Mouse (Mus musculus) erythroblast, embryonic 14.5 days (primary cell): ENCODE data around the gene Rabl3. TPM values are rescaled to one million over a fixed set of nuclear protein-coding genes. Genes with fewer than 3 reads are reported as not detected.

Source experiments
- H3K27me3 ChIP-seq: 2 replicates; pipeline ENCODE4 v1.6.1; 2012; ENCODE audit warnings: inconsistent platforms; ENCODE audit not compliant: control insufficient read depth
- H3K36me3 ChIP-seq: 2 replicates; pipeline ENCODE4 v1.6.1; 2012; ENCODE audit warnings: mild to moderate bottlenecking, inconsistent platforms; ENCODE audit not compliant: control insufficient read depth
- H3K4me1 ChIP-seq: 2 replicates; pipeline ENCODE4 v1.6.1; 2012; ENCODE audit warnings: inconsistent platforms; ENCODE audit not compliant: control insufficient read depth
- H3K4me3 ChIP-seq: replicated peaks from 2 replicates; pipeline ENCODE3; 2012; ENCODE audit warnings: moderate library complexity, mild to moderate bottlenecking, inconsistent platforms
- H3K9me3 ChIP-seq: 2 replicates; pipeline ENCODE4 v1.6.1; 2012; ENCODE audit warnings: low read length, inconsistent platforms, mixed read lengths; ENCODE audit not compliant: control insufficient read depth
- GATA1 ChIP-seq: IDR thresholded peaks from 2 replicates; pipeline ENCODE4 v1.6.1; 2012; ENCODE audit warnings: low read length, inconsistent platforms, mixed read lengths
- TAL1 ChIP-seq: IDR thresholded peaks from 3 replicates; pipeline ENCODE4 v1.6.1; 2012; ENCODE audit warnings: low read length, inconsistent platforms, mixed read lengths
- polyA plus RNA-seq: library from polyadenylated mRNA; stranded (reverse); fragments of >175 nt; gene quantifications from 2 replicates; pipeline ENCODE4 v1.2.3, GENCODE M21; 2012

Gene Rabl3
- polyA plus RNA-seq = 0.04 and 0.05 TPM in 2 replicates

- H3K4me1 ChIP-seq = peaks cover 27% of the 10 kb centered on the region
- H3K36me3 ChIP-seq = peaks cover 22% of the 10 kb centered on the region
- H3K9me3 ChIP-seq = no peaks in the 10 kb centered on the region
- no peaks in the 10 kb centered on the region for H3K27me3 ChIP-seq
- H3K4me3 ChIP-seq = peak within 1 kb of the TSS; percentile 79
- TF ChIP-seq GATA1 (no peak), TAL1 (no peak)
These were observed at the start of gene Rabl3, which contains the start of gene Gtf2e1 for GRCm38 (mm10) chr16:37539611-37540580. TSS of gene Rabl3 (plus strand) at chr16:37539885. TSS of gene Gtf2e1 (minus strand) at chr16:37539789.

- no peaks in the 10 kb centered on the region for H3K36me3 ChIP-seq
- TF ChIP-seq TAL1 = no peak
- TF ChIP-seq GATA1 = no peak
- H3K9me3 ChIP-seq = no peaks in the 10 kb centered on the region
- no peaks in the 10 kb centered on the region for H3K4me1 ChIP-seq
- no peaks in the 10 kb centered on the region for H3K27me3 ChIP-seq
- no peak overlapping the region for H3K4me3 ChIP-seq
These were observed 44.7 kb upstream of the Rabl3 start for GRCm38 (mm10) chr16:37495017-37495416.

GRCm38 (mm10) chr16:37498581-37498980 is 41.1 kb upstream of the Rabl3 start:
- Histone ChIP-seq H3K27me3 (no peaks in the 10 kb centered on the region), H3K4me3 (no peak overlapping the region), H3K9me3 (no peaks in the 10 kb centered on the region), H3K4me1 (no peaks in the 10 kb centered on the region), H3K36me3 (no peaks in the 10 kb centered on the region)
- TF ChIP-seq TAL1 = no peak
- TF ChIP-seq GATA1 = no peak

GRCm38 (mm10) chr16:37504517-37504916 is 35.2 kb upstream of the Rabl3 start:
- H3K9me3 ChIP-seq = no peaks in the 10 kb centered on the region
- H3K36me3 ChIP-seq = peaks cover 3% of the 10 kb centered on the region; the same call in 1 of the 2 replicates
- no peaks in the 10 kb centered on the region for H3K4me1 ChIP-seq
- no peaks in the 10 kb centered on the region for H3K27me3 ChIP-seq
- no peak overlapping the region for H3K4me3 ChIP-seq
- TF ChIP-seq TAL1 = no peak
- no peak for TF ChIP-seq GATA1

- TF ChIP-seq TAL1 = no peak
- no peak for TF ChIP-seq GATA1
- H3K4me3 ChIP-seq = no peak overlapping the region
- no peaks in the 10 kb centered on the region for H3K9me3 ChIP-seq
- H3K27me3 ChIP-seq = no peaks in the 10 kb centered on the region
- H3K4me1 ChIP-seq = no peaks in the 10 kb centered on the region
- peaks cover 16% of the 10 kb centered on the region for H3K36me3 ChIP-seq
These were observed 32.9 kb upstream of the Rabl3 start for GRCm38 (mm10) chr16:37506751-37507150.

- Histone ChIP-seq H3K36me3 (peaks cover 34% of the 10 kb centered on the region), H3K4me1 (no peaks in the 10 kb centered on the region), H3K4me3 (no peak overlapping the region), H3K27me3 (no peaks in the 10 kb centered on the region), H3K9me3 (no peaks in the 10 kb centered on the region)
- TF ChIP-seq TAL1 = no peak
- TF ChIP-seq GATA1 = no peak
These were observed 28.2 kb upstream of the Rabl3 start for GRCm38 (mm10) chr16:37511489-37511888.

GRCm38 (mm10) chr16:37514644-37515043 is 25.0 kb upstream of the Rabl3 start:
- peaks cover 35% of the 10 kb centered on the region for H3K36me3 ChIP-seq
- H3K4me1 ChIP-seq = no peaks in the 10 kb centered on the region
- no peak overlapping the region for H3K4me3 ChIP-seq
- TF ChIP-seq TAL1 (no peak), GATA1 (no peak)
- no peaks in the 10 kb centered on the region for H3K27me3 ChIP-seq
- no peaks in the 10 kb centered on the region for H3K9me3 ChIP-seq

GRCm38 (mm10) chr16:37516376-37516993 is 23.2 kb upstream of the Rabl3 start:
- Histone ChIP-seq H3K4me1 (no peaks in the 10 kb centered on the region; the same call in 1 of the 2 replicates), H3K27me3 (no peaks in the 10 kb centered on the region), H3K9me3 (no peaks in the 10 kb centered on the region), H3K4me3 (no peak overlapping the region), H3K36me3 (peaks cover 40% of the 10 kb centered on the region)
- TF ChIP-seq TAL1 (no peak), GATA1 (no peak)

GRCm38 (mm10) chr16:37517596-37518211 is 22.0 kb upstream of the Rabl3 start:
- no peak overlapping the region for H3K4me3 ChIP-seq
- H3K4me1 ChIP-seq = no peaks in the 10 kb centered on the region; the same call in 1 of the 2 replicates
- H3K9me3 ChIP-seq = no peaks in the 10 kb centered on the region
- H3K27me3 ChIP-seq = no peaks in the 10 kb centered on the region
- H3K36me3 ChIP-seq = peaks cover 43% of the 10 kb centered on the region
- TF ChIP-seq GATA1 (no peak), TAL1 (no peak)
